Mouse (Mus musculus) thymus, postnatal 0 days (tissue): ENCODE data around the gene Gm4305. TPM values are rescaled to one million over a fixed set of nuclear protein-coding genes. Genes with fewer than 3 reads are reported as not detected.
"Not testable (repeated sequence)": the region's sequence is repeated elsewhere in the genome, so short reads cannot be mapped to it uniquely, and the experiment has no call there.

Experiments
- DNase-seq: peaks from one replicate; pipeline ENCODE4 v3.0.0-alpha.2; 2015; ENCODE audit warnings: low spot score
- polyA plus RNA-seq: library from polyadenylated mRNA; unstranded; fragments of >200 nt; fragmentation: Nextera tagmentation; extraction: Ambion mirVana; gene quantifications from 2 replicates; pipeline ENCODE4 v1.2.1, GENCODE M21; 2015

Gm4305 gene
- not detected in 2 replicates for polyA plus RNA-seq

DNA sequence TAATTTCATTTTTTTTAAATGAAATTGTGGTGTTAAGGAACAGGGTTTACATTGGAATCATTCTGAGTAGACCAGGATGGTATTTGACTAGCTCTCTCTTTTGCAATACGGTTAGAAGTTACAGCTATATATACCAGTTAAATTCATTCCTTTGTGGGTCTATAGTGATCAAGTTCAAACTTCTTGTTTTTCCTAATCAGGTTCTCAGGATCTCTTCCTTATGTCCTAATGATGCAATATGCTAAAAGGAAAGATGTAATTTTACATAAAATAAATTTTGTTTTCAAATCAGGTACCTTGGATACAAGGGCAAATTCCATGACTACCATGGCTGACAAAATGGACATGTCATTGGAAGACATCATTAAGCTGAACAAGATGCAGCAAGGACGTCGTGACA is at the start of gene Gm4305:
Gm4305 (plus strand) TSS at position 301 of the 400 bp plus-strand sequence.
- DNase-seq = not testable (repeated sequence)

DNA sequence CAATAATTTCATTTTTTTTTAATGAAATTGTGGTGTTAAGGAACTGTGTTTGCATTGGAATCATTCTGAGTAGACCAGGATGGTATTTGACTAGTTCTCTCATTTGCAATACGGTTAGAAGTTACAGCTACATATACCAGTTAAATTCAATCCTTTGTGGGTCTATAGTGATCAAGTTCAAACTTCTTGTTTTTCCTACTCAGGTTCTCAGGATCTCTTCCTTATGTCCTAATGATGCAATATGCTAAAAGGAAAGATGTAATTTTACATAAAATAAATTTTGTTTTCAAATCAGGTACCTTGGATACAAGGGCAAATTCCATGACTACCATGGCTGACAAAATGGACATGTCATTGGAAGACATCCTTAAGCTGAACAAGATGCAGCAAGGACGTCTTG is 15.5 kb upstream of the Gm4305 start, which contains the start of gene Gm4301:
Gm4301 (plus strand) TSS at position 301 of the 400 bp plus-strand sequence.
- not testable (repeated sequence) for DNase-seq

DNA sequence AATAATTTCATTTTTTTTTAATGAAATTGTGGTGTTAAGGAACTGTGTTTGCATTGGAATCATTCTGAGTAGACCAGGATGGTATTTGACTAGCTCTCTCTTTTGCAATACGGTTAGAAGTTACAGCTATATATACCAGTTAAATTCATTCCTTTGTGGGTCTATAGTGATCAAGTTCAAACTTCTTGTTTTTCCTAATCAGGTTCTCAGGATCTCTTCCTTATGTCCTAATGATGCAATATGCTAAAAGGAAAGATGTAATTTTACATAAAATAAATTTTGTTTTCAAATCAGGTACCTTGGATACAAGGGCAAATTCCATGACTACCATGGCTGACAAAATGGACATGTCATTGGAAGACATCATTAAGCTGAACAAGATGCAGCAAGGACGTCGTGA is 10.4 kb upstream of the Gm4305 start, which contains the start of gene Gm4302:
Gm4302 (plus strand) TSS at position 301 of the 400 bp plus-strand sequence.
- not testable (repeated sequence) for DNase-seq

GRCm38 (mm10) chr10:100345672-100346071 is 5.2 kb upstream of the Gm4305 start, which contains the start of gene Gm4303:
Gm4303 (plus strand) TSS chr10:100345972.
- not testable (repeated sequence) for DNase-seq

- not testable (repeated sequence) for DNase-seq
These were observed 5.9 kb downstream of the Gm4305 start for GRCm38 (mm10) chr10:100356841-100357240.

DNA sequence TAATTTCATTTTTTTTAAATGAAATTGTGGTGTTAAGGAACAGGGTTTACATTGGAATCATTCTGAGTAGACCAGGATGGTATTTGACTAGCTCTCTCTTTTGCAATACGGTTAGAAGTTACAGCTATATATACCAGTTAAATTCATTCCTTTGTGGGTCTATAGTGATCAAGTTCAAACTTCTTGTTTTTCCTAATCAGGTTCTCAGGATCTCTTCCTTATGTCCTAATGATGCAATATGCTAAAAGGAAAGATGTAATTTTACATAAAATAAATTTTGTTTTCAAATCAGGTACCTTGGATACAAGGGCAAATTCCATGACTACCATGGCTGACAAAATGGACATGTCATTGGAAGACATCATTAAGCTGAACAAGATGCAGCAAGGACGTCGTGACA is 10.1 kb downstream of the Gm4305 start, which contains the start of gene Gm4307:
Gm4307 (plus strand) TSS at position 301 of the 400 bp plus-strand sequence.
- not testable (repeated sequence) for DNase-seq

DNA sequence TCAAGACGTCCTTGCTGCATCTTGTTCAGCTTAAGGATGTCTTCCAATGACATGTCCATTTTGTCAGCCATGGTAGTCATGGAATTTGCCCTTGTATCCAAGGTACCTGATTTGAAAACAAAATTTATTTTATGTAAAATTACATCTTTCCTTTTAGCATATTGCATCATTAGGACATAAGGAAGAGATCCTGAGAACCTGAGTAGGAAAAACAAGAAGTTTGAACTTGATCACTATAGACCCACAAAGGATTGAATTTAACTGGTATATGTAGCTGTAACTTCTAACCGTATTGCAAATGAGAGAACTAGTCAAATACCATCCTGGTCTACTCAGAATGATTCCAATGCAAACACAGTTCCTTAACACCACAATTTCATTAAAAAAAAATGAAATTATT is 31.6 kb downstream of the Gm4305 start, which contains the start of gene Gm4312:
Gm4312 (minus strand) TSS at position 101 of the 400 bp plus-strand sequence.
- not testable (repeated sequence) for DNase-seq

Other genes starting within 250 kb of the Gm4305 start
- gene Gm4301, start 15.4 kb upstream of the Gm4305 start, polyA plus RNA-seq = not detected in 2 replicates
- gene Gm4302, start 10.3 kb upstream of the Gm4305 start, polyA plus RNA-seq = not detected in 2 replicates
- gene Gm4303, start 5.1 kb upstream of the Gm4305 start, polyA plus RNA-seq = not detected in 2 replicates
- not detected in 2 replicates for gene Gm4307, start 10.2 kb downstream of the Gm4305 start, polyA plus RNA-seq
- not detected in 2 replicates for gene Gm4312, start 31.5 kb downstream of the Gm4305 start, polyA plus RNA-seq
- 5.2 and 6.8 TPM in 2 replicates for gene Tmtc3, start 136.3 kb downstream of the Gm4305 start, polyA plus RNA-seq
- gene Cep290, start 136.5 kb downstream of the Gm4305 start, polyA plus RNA-seq = 3.3 and 3.9 TPM in 2 replicates
- 9.0 and 10.0 TPM in 2 replicates for gene 4930430F08Rik, start 239.3 kb downstream of the Gm4305 start, polyA plus RNA-seq
- not detected in 2 replicates for gene 1700017N19Rik, start 239.4 kb downstream of the Gm4305 start, polyA plus RNA-seq